Mouse (Mus musculus) testis, postnatal 14 days (tissue): ENCODE measurements at regions not wholly inside any gene's neighbourhood (a gene's known extent, or its start where the extent isn't known, plus 50 kb on each side); places are given as distances from the start of the nearest gene placed in this dataset.

Experiments used
- DNase-seq: peaks from one replicate; pipeline ENCODE4 v3.0.0; 2021; ENCODE audit warnings: low spot score

GRCm38 (mm10) chr1:43367151-43367895, 77.1 kb upstream of the Nck2 start:
- no peak for DNase-seq

GRCm38 (mm10) chr1:43371863-43372262, 72.5 kb upstream of the Nck2 start:
- DNase-seq: no peak

GRCm38 (mm10) chr1:43374946-43375345, 69.4 kb upstream of the Nck2 start:
- no peak for DNase-seq

- DNase-seq: no peak
These were observed 68.5 kb upstream of the Nck2 start for GRCm38 (mm10) chr1:43375851-43376250.

GRCm38 (mm10) chr1:43377491-43378263, 66.7 kb upstream of the Nck2 start:
- DNase-seq: no peak

- no peak for DNase-seq
These were observed 59.4 kb upstream of the Nck2 start for GRCm38 (mm10) chr1:43385008-43385407.

- DNase-seq: no peak
These were observed 50.3 kb upstream of the Nck2 start for GRCm38 (mm10) chr1:43394035-43394434.
